Mouse (Mus musculus) embryonic facial prominence, embryonic 13.5 days (tissue): ENCODE data around the gene Ift43. TPM values are rescaled to one million over a fixed set of nuclear protein-coding genes. Genes with fewer than 3 reads are reported as not detected.
A peak's percentile ranks its signal among the peaks of the same experiment; 100 is the strongest.

Source experiments
- ATAC-seq: fragments of 200-750 bp; cut with Nextera tagmentation; 2 replicates; pipeline ENCODE4 v1.8.0; 2017; ENCODE audit warnings: low read depth; ENCODE audit not compliant: insufficient number of reproducible peaks, insufficient read depth, low FRiP score, low TSS enrichment
- H3K27ac ChIP-seq: fragments of 300-500 bp; sonication (generic); 2 replicates; pipeline ENCODE4 v1.5.1; 2015; ENCODE audit warnings: moderate library complexity, mild to moderate bottlenecking, inconsistent platforms
- H3K27me3 ChIP-seq: fragments of 300-500 bp; sonication (generic); 2 replicates; pipeline ENCODE4 v1.6.1; 2015; ENCODE audit warnings: mild to moderate bottlenecking, inconsistent platforms
- H3K36me3 ChIP-seq: fragments of 300-500 bp; sonication (generic); 2 replicates; pipeline ENCODE4 v1.6.1; 2015; ENCODE audit warnings: mild to moderate bottlenecking, inconsistent platforms
- H3K4me1 ChIP-seq: fragments of 300-500 bp; sonication (generic); 2 replicates; pipeline ENCODE4 v1.6.1; 2015; ENCODE audit warnings: inconsistent platforms
- H3K4me2 ChIP-seq: fragments of 300-500 bp; sonication (generic); 2 replicates; pipeline ENCODE4 v1.6.1; 2015; ENCODE audit warnings: moderate library complexity, mild to moderate bottlenecking, inconsistent platforms
- H3K4me3 ChIP-seq: fragments of 300-500 bp; sonication (generic); 2 replicates; pipeline ENCODE4 v1.5.1; 2015; ENCODE audit warnings: mild to moderate bottlenecking, inconsistent platforms
- H3K9ac ChIP-seq: fragments of 300-500 bp; sonication (generic); 2 replicates; pipeline ENCODE4 v1.6.1; 2015; ENCODE audit warnings: mild to moderate bottlenecking, inconsistent platforms
- H3K9me3 ChIP-seq: fragments of 300-500 bp; sonication (generic); 2 replicates; pipeline ENCODE4 v1.6.1; 2016; ENCODE audit warnings: inconsistent platforms
- WGBS: fragments of 180-500 bp; shearing (Covaris S2); methylation state at CpG from one replicate; pipeline ENCODE4 v1.1.7; 2015; ENCODE audit warnings: mixed read lengths; 5-methylcytosine and 5-hydroxymethylcytosine counted together
- polyA plus RNA-seq: library from polyadenylated mRNA; unstranded; fragments of >200 nt; fragmentation: Nextera tagmentation; extraction: Ambion mirVana; gene quantifications from 2 replicates; pipeline ENCODE4 v1.2.1, GENCODE M21; 2015

Gene Ift43
- polyA plus RNA-seq, 1 experiment from 2014 or later = 80.3 TPM

DNA sequence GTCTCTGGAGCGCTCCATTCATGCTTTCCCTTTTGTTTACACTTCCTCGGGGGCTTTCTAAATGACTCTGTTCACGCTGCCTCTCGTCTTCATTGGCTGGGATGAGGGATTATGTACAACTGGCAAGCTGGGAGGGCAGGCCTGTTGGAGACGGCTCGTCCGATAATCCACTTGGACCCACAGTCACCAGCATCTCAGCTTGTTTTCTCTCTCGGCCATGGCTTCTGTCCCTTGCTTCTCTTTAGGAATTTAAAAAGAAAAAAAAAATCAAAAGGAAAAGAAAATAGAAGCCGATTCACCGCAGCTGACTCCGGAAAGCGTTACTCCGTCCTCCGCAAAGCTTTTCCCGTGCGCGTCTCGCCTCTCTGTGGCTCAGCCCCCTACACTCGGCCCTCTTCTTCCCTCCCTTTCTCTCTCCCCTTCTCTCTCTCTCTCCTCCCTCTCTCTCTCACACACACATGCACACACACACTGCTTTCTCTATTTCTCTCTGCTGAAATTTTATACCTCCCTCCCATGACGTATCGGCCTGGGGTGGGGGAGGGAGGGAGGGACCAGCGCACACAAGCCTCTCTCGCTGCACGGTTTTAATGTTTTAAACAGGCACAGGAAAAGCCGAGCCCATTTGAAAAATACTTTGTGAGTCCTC, 3.7 kb upstream of the Ift43 start, which contains the start of gene Tgfb3:
Gene Tgfb3, minus strand, starts transcription at position 489 of the 649 bp plus-strand sequence.
- peak within 1 kb of the TSS; percentile 99 for H3K27ac ChIP-seq
- H3K4me3 ChIP-seq = peak within 1 kb of the TSS; percentile 58
- no peaks in the 10 kb centered on the region for H3K27me3 ChIP-seq
- WGBS = under 1% methylated on average over 25 of the region's 25 CpGs
- H3K9me3 ChIP-seq = no peaks in the 10 kb centered on the region
- H3K9ac ChIP-seq = peak within 1 kb of the TSS; percentile 82
- ATAC-seq = peak; percentile 80
- peak within 1 kb of the TSS; percentile 91 for H3K4me2 ChIP-seq
- no peaks in the 10 kb centered on the region for H3K36me3 ChIP-seq
- H3K4me1 ChIP-seq = peaks cover 43% of the 10 kb centered on the region

DNA sequence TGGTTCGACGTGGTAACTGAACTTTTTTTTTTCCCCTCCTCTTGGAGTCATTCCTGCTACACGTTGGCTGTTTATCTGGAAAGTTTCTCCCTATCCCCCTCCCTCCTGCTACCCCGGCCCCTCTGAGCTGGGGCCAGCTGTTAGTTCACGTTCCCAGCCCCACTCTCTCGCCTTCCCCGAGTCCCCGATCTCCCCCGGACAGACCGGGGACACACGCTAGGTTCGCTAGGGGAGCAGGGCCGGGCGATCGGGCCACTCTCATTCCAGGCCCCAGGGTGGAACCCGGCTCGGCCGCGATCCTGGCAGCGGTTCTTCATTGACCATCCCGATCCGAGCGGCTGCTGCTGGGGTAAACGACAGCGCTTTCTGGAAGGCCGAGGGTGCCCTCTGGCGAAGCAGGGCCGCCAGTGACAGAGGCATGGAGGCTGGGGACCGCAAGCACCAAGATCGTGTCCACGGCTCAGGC, 3.1 kb upstream of the Ift43 start:
- Histone ChIP-seq H3K27me3 (no peaks in the 10 kb centered on the region), H3K4me3 (peak overlapping the region; percentile 58), H3K9me3 (no peaks in the 10 kb centered on the region), H3K9ac (peak overlapping the region; percentile 82), H3K4me2 (peak overlapping the region; percentile 91), H3K4me1 (peaks cover 45% of the 10 kb centered on the region), H3K36me3 (no peaks in the 10 kb centered on the region), H3K27ac (peak overlapping the region; percentile 99)
- ATAC-seq = peak; percentile 65
- WGBS = under 1% methylated on average over 31 of the region's 31 CpGs

DNA sequence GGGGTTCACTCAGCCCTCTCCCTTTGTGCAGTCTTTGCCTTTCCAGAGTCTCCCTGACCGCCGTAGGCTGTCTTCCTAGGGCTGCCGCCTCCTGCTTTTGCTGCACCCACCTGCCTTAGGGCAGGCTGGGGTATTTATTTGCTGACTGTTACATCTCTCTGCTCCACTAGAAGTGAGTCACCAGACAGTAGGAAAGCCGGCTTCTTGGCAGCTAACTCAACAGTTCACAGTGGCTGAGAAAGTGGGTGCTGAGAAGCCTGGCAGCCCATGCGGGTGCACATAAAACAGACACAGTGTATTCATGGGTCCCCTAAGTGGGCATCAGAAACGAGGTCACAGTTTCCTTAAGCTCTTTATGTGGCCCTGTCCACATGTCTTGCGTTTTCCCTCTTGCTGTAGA, 3.5 kb downstream of the Ift43 start:
- 91% methylated on average over 7 of the region's 7 CpGs for WGBS
- Histone ChIP-seq H3K36me3 (peaks cover 30% of the 10 kb centered on the region), H3K4me2 (no peak overlapping the region), H3K27me3 (no peaks in the 10 kb centered on the region), H3K27ac (no peak overlapping the region), H3K4me1 (peaks cover 11% of the 10 kb centered on the region), H3K9ac (no peak overlapping the region), H3K4me3 (no peak overlapping the region), H3K9me3 (no peaks in the 10 kb centered on the region)
- ATAC-seq = no peak

DNA sequence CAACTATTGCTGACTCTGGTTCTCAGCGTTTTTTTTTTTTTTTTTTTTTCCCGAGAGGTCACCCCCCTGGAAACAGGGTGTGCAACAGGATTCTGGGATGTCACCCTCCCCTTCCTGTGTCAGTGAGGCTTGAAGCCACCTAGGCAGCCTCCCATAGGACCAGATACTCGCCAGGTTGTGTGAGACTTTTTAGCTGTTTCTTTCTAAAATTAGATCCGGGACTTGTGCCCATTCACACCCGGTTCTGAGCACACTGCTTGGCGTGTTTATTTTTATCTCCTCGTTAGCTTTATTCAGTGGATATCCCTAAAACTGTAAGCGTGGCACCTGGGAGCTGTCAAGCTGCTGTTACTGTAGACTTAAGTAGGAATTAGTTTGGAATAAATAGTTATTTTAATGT, 4.2 kb downstream of the Ift43 start:
- ATAC-seq = no peak
- 83% methylated on average over 8 of the region's 8 CpGs for WGBS
- H3K9ac ChIP-seq = no peak overlapping the region
- no peak overlapping the region for H3K4me3 ChIP-seq
- no peaks in the 10 kb centered on the region for H3K9me3 ChIP-seq
- H3K27me3 ChIP-seq = no peaks in the 10 kb centered on the region
- H3K36me3 ChIP-seq = peaks cover 30% of the 10 kb centered on the region
- H3K27ac ChIP-seq = no peak overlapping the region
- peaks cover 18% of the 10 kb centered on the region for H3K4me1 ChIP-seq
- H3K4me2 ChIP-seq = no peak overlapping the region

DNA sequence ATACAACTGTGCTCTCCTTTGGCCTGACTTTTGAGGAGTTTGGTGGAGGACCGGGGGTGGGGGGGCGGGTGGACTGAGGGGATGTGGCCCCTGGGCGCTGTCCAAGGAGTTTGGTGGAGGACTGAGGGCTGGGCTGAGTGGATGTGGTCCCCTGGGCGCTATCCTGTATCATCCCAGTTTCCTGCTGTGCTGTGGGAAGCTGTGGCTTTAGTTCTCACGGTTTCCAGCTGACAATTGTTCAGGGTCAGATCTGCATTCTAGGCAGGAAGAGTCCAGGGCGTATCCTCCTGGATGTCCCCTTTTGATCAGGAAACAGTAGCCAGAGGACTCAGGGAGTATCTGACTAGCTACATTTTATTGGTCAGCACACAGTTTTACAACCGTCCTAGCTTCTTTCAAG, 5.7 kb downstream of the Ift43 start:
- H3K4me3 ChIP-seq = no peak overlapping the region

DNA sequence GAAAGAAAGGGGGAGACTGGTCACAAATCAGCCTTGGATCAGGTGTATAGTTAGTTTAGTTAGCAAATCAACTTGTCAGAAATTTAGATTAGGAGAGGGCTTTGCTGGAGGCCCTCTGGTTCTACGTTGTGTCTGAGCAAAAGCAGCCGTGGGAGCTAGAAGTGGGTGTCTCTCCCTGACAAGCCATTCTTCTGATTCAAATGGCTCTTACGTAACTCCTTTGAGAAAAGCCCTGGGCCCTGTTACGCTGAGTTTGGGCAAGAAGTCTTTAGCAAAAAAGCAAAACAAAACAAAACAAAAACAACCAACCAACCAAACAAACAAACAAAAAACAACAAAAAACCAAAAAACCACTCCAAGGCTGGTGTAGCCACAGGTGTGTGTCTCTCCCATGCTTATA, 8.4 kb downstream of the Ift43 start:
- Histone ChIP-seq H3K9ac (no peak overlapping the region), H3K4me3 (no peak overlapping the region), H3K4me2 (no peak overlapping the region), H3K36me3 (peaks cover 29% of the 10 kb centered on the region), H3K9me3 (no peaks in the 10 kb centered on the region), H3K27ac (no peak overlapping the region), H3K27me3 (no peaks in the 10 kb centered on the region), H3K4me1 (peaks cover 20% of the 10 kb centered on the region)
- ATAC-seq = no peak
- WGBS = 64% methylated on average over 4 of the region's 4 CpGs

More for the DNA sequence above, 5.7 kb downstream of the Ift43 start:
- no peak for ATAC-seq
- 67% methylated on average over 7 of the region's 7 CpGs for WGBS
- Histone ChIP-seq H3K27ac (no peak overlapping the region), H3K27me3 (no peaks in the 10 kb centered on the region), H3K4me1 (peaks cover 23% of the 10 kb centered on the region), H3K9me3 (no peaks in the 10 kb centered on the region), H3K4me2 (no peak overlapping the region), H3K36me3 (peaks cover 30% of the 10 kb centered on the region), H3K9ac (no peak overlapping the region)

DNA sequence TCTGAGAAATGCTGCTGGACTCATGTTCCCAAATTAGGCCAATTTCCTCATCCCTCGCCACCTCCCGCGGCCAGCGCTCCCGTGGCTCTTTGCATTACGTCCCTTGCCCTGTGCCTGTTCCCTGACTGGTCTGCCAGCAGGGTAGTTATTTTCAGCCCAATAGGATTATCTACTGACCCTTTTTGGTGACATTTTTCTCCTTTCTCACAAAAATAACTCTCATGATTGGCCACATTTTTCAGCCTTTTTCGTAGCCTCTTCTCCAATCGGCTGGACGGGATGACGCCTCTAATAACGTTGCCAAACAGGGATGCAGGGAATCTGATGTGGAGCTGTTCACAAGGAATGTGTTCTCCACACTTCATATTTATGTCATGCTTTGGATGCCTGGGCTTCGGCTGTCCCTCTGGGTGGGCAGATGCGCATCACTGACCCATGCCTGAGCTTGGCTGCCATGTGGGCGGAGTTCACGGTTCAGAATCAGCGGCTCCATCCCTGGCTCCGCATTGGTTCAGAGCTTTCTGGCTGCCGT, 9.3 kb downstream of the Ift43 start:
- Histone ChIP-seq H3K4me1 (peaks cover 20% of the 10 kb centered on the region), H3K27ac (no peak overlapping the region), H3K4me3 (no peak overlapping the region), H3K4me2 (peak overlapping the region; percentile 29), H3K27me3 (no peaks in the 10 kb centered on the region), H3K9ac (no peak overlapping the region), H3K9me3 (no peaks in the 10 kb centered on the region), H3K36me3 (peaks cover 27% of the 10 kb centered on the region)
- WGBS = 27% methylated on average over 18 of the region's 18 CpGs
- no peak for ATAC-seq

DNA sequence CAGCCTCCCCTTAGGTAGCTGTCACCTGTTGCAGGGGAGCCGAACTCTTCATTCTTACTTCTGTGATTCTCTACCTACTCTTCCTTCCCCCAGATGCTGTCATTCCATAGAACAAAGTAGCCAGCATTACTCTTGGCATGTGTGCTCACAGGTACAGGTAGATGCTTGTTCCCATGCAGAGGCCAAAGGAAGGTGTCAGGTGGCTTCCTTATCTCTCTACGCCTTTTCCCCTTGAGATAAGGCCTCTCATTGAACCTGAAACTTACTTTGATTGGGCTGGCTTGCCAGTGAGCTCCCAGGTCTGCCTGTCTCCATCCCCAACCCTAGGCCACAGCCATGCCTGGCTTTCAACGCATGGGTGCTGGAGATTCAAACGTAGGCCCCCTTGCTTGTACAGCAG, 11.7 kb downstream of the Ift43 start:
- Histone ChIP-seq H3K4me3 (no peak overlapping the region), H3K4me2 (no peak overlapping the region), H3K27me3 (no peaks in the 10 kb centered on the region), H3K9me3 (no peaks in the 10 kb centered on the region), H3K36me3 (peaks cover 16% of the 10 kb centered on the region), H3K9ac (no peak overlapping the region), H3K4me1 (peaks cover 20% of the 10 kb centered on the region), H3K27ac (no peak overlapping the region)
- ATAC-seq = no peak
- WGBS = 89% methylated on average over 4 of the region's 4 CpGs

DNA sequence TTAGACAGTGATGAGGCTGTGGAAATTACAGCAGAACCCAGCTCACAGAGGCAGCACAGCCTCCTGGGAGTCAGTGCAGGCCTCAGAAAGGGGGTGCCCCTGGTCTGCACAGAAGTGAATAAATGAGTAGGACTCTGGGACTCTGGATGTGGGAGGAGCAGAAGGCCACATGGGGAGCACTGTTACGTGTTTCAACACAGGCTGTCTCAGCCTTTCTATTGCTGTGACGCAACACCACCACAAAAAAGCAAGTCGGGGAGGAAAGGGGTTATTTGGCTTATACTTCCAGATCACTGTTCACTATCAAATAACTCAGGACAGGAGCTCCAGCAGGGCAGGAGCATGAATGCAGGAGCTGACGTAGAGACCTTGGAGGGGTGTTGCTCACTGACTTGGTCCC, 13.5 kb downstream of the Ift43 start:
- H3K9ac ChIP-seq = no peak overlapping the region
- H3K4me1 ChIP-seq = peaks cover 25% of the 10 kb centered on the region
- no peaks in the 10 kb centered on the region for H3K9me3 ChIP-seq
- WGBS = 90% methylated on average over 4 of the region's 4 CpGs
- 0 out of 2 replicates have a peak, but pooled peaks cover 14% of the 10 kb centered on the region for H3K36me3 ChIP-seq
- ATAC-seq = no peak
- no peak overlapping the region for H3K4me2 ChIP-seq
- no peak overlapping the region for H3K27ac ChIP-seq
- H3K27me3 ChIP-seq = no peaks in the 10 kb centered on the region
- no peak overlapping the region for H3K4me3 ChIP-seq

DNA sequence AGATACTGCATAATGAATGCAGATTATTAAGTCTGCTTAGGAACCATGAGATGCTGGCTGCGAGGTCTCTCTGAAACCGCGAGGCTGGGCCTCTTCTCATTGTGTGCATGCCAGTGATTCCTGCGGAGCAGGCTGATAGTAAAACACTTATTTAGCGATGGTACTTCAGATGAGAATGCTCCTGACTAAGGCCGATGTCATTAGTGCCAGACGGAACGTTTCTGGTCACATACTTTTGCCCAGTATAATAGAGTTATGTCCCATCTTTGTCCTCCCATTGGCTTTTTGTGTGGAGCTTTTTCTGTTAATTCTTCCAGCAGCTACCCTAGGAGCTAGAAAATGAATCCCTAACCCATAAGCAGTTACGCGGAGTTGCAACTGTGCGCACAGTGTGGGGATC, 15.4 kb downstream of the Ift43 start:
- H3K27me3 ChIP-seq = no peaks in the 10 kb centered on the region
- peaks cover 21% of the 10 kb centered on the region for H3K4me1 ChIP-seq
- no peak overlapping the region for H3K9ac ChIP-seq
- WGBS = 86% methylated on average over 11 of the region's 11 CpGs
- H3K4me2 ChIP-seq = no peak overlapping the region
- H3K4me3 ChIP-seq = no peak overlapping the region
- no peaks in the 10 kb centered on the region for H3K9me3 ChIP-seq
- ATAC-seq = no peak
- peaks cover 20% of the 10 kb centered on the region; the same call in 1 of the 2 replicates for H3K36me3 ChIP-seq
- no peak overlapping the region; the same call in 1 of the 2 replicates for H3K27ac ChIP-seq

DNA sequence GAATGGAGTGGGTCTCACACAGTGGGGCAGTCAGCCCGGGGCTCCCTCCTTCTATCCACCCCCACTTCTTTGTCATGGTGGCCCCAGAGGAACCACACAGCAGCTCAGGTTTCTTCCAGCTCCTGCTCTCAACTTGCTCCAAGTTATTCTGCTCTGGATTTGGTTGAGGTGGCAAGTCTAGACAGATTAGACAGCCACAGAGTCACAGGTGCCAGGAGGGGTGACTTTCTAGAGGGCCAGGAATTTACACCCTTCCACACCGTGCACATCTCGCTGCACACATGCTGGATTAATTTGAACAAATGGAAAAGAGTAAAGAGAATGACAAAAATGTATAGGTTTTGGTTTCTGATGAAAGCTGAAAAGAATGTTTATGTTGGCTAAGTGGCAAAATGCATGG, 18.4 kb downstream of the Ift43 start:
- peaks cover 29% of the 10 kb centered on the region for H3K4me1 ChIP-seq
- no peak overlapping the region for H3K4me3 ChIP-seq
- H3K36me3 ChIP-seq = peaks cover 15% of the 10 kb centered on the region
- H3K27ac ChIP-seq = peak overlapping the region; percentile 48; the same call in 1 of the 2 replicates
- H3K9ac ChIP-seq = no peak overlapping the region
- H3K27me3 ChIP-seq = no peaks in the 10 kb centered on the region
- 0 out of 2 replicates have a peak, but pooled peaks have one; percentile 28 for ATAC-seq
- H3K9me3 ChIP-seq = no peaks in the 10 kb centered on the region
- no peak overlapping the region for H3K4me2 ChIP-seq
- WGBS = 33% methylated on average over 3 of the region's 3 CpGs

DNA sequence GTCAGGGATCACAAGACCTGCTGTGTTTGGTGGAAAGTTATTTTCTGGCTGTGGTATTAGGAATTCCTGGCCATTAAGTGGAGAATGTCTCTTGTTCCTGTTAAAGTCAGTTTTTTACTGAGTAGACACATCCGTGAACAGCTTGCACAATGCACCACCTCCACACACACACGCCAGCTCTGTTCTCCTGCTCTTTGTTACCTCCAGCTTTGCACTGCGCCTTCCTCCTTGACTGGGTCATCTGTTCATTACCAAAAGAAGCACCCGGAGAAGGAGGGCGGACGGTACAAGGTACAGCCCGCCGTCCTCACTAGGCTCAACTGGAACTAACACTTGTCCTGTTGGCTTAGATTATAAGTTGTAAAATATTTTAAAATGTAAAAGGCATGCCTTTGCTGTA, 20.3 kb downstream of the Ift43 start:
- no peak overlapping the region for H3K9ac ChIP-seq
- no peaks in the 10 kb centered on the region for H3K9me3 ChIP-seq
- H3K4me3 ChIP-seq = no peak overlapping the region
- ATAC-seq = no peak
- WGBS = 84% methylated on average over 8 of the region's 8 CpGs
- H3K4me2 ChIP-seq = no peak overlapping the region
- no peaks in the 10 kb centered on the region for H3K27me3 ChIP-seq
- no peak overlapping the region for H3K27ac ChIP-seq
- H3K36me3 ChIP-seq = peaks cover 9% of the 10 kb centered on the region
- H3K4me1 ChIP-seq = peaks cover 29% of the 10 kb centered on the region
